Mouse (Mus musculus): ENCODE data around the gene BC034090.
"Not testable (repeated sequence)": the region's sequence is repeated elsewhere in the genome, so short reads cannot be mapped to it uniquely, and the experiment has no call there.

BC034090 gene

DNA sequence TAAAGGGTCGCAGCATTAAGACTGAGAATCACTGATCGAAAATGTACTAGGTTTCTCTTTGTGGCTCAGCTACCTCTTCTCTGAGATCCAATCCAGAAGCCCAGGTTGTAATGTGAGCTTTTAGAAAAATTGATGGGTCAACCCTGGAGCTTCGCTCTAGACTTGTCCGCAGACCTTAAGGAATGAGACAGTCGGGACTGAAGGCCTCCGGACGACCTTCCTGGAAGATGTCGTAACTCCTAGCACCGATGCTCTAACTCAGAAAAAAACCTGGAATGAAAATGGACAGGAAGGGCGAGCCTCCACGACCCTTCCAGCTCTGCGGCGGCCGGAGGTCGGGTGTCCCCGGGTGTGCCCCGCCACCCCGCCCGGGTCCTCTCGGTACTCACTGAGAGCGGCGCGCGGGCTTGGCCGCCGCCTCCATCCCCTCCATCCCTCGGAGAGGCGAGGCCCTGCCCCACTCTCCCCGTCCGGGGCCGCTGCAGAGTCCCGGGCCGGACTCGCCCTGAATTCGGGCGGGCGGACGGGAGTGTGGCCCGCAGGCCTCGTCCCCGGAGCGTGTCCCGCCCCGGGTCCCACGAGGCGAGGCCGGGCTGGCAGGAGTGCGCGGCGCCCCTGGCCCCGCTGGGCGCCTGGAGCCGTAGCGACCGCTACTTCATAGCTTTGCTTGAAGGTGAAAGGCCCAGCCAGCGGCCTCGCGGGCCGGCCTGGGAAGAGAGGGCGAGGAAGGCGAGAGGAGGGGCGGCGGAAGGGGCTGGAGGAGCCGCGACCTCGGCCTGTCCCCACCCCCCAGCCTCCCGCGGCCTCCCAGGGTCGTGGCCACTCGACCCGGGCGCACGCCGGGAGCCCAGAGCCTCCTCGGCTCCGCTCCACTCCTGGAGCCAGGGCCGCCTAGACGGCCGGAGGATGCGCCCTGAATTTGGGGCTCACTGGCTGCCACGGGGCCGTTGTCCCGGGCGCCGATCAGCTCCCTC, at the start of gene BC034090:
BC034090 (minus strand) TSS at position 648 of the 974 bp plus-strand sequence.
- no peak for DNase-seq (ENCODE audit: low read depth in 1 of 2, low spot score in 2 of 2)

DNA sequence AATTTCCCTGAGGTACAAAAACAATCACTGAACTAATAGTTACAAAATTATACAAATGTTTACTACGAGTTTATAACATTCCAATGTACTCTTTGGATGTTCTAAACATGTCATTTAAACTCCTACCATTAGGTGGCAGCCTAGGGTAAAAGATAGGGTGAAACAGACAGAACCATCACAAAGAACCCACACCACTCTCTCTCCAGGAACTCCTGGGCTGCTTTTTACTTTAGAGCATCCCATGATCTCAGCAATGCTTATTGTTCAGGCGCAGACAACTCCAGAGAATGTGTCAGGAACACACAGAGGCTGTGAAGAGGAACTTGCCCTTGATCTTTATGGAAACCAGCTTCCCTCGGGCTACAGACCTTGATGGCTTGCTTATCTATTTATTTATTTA, 49.2 kb upstream of the BC034090 start:
- DNase-seq (ENCODE audit: low read depth in 1 of 2, low spot score in 2 of 2): no peak

GRCm38 (mm10) chr1:155289411-155289810, 45.2 kb upstream of the BC034090 start:
- DNase-seq (ENCODE audit: low read depth in 1 of 2, low spot score in 2 of 2): no peak

GRCm38 (mm10) chr1:155288033-155288432, 43.8 kb upstream of the BC034090 start:
- no peak for DNase-seq (ENCODE audit: low read depth in 1 of 2, low spot score in 2 of 2)

DNA sequence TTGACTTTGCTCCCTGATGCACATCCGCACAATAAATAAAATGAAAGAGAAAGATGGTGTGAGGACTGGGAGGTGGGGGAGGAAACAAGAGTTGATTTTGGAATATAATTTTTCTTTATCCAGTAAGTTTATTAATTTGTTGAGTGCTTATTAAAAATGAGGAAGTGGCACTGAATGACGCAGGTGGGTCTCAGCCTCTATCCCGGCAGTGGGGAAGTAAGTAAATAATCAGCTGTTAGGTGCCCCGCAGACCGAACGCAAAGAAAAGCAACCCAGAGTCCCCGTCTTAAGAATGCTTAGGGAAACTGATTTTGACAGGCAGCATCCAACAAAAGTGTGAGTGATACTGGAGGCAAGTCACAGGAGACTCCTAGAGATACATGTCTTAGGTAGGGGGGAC, 39.6 kb upstream of the BC034090 start:
- DNase-seq (ENCODE audit: low read depth in 1 of 2, low spot score in 2 of 2): no peak

DNA sequence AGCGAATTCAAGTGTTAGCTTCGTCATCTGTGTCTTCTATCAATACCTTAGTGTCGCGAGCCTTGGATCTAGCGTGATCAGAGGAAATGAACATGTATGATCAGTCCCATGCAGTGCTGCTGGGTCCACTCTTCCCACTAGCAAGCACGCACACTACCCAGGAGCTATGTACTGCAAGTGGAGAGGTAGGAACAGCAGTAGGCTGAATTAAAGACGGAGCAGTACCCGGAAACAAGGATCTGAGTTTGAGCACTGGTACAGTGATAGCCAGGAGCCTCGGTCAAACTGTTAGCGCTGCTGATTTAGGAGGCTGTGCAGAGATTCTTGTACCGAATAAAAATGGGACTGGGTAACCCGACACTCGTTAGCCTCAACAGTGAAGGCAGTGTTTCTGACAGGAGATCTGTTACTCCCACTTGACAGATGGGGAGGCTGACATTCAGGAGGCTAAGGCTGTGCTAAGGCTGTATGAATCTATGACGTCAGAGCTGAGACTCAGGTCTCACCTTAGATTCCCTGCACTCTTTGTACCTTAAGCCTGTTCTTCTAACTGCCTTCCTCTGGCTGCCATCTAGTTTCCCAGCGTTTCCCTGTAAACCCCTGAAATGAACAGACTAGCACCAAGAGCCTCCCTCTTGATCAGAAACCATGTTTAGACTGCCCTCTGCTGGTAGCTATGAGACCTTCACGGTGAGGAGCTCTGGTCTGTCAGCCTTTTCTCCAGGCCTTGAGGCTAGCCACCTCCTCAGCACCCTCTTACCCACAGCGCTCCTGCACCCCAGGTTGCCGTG, 37.0 kb upstream of the BC034090 start:
- DNase-seq (ENCODE audit: low read depth in 1 of 2, low spot score in 2 of 2): no peak

GRCm38 (mm10) chr1:155280306-155280705, 36.1 kb upstream of the BC034090 start:
- DNase-seq (ENCODE audit: low read depth in 1 of 2, low spot score in 2 of 2): no peak

DNA sequence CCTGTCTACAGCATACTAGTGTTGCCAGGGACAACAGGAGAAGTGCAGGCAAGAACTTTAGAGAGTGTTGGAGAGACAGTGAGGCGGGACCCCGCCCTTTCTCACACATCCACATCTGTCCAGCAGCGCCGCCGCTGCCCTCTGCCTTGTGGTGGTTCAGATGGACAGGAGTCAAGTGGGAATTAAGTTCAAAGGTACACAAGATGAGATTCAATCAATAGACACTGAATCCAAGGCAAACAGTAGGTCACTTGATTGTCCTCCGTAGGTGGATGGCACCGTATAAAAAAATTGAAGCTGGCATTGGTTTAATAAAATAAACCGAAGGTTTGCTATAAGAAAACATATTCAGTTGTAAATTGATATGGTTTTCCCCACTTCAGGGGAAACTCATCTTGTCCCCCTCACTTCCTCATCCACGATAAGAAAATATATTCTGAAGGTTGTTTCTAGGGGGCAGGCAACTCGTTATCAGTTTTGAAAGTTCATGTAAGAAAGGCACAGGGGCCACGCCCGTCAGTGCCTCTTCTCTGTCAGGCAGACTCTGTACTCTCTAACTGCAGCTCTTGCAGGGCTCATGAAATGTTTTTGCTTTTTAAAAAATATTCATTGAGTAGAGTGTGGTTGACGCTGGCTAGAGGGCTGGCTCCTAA, 32.3 kb upstream of the BC034090 start:
- no peak for DNase-seq (ENCODE audit: low read depth in 1 of 2, low spot score in 2 of 2)

- no peak for DNase-seq (ENCODE audit: low read depth in 1 of 2, low spot score in 2 of 2)
Observed at GRCm38 (mm10) chr1:155275793-155276192, 31.5 kb upstream of the BC034090 start.

GRCm38 (mm10) chr1:155274976-155275375, 30.7 kb upstream of the BC034090 start:
- DNase-seq (ENCODE audit: low read depth in 1 of 2, low spot score in 2 of 2): no peak

- DNase-seq (ENCODE audit: low read depth in 1 of 2, low spot score in 2 of 2): no peak
Observed at GRCm38 (mm10) chr1:155272953-155273352, 28.7 kb upstream of the BC034090 start.

GRCm38 (mm10) chr1:155262496-155262895, 18.3 kb upstream of the BC034090 start:
- not testable (repeated sequence) for DNase-seq (ENCODE audit: low read depth in 1 of 2, low spot score in 2 of 2)

GRCm38 (mm10) chr1:155254309-155254708, 10.1 kb upstream of the BC034090 start:
- DNase-seq (ENCODE audit: low read depth in 1 of 2, low spot score in 2 of 2): no peak

DNA sequence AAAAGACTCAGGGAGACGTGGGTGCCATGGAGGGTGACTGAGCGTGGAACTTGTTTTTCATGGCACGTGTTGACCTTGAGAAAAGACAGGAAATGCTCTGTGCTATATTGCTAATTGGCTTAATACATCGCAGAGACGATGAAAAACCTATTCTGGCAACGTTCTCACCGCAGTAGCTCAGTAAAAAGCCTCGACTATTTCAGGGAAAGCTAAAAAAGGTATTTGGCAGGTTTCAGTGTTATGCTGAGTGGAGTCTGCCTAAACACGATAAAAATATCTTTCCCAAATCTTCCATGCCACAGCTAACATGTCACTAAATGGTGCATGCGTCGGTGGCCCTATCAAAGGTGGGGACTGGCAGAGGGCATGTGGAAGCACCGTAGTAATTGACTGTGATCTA, 8.9 kb upstream of the BC034090 start:
- DNase-seq (ENCODE audit: low read depth in 1 of 2, low spot score in 2 of 2): no peak

DNA sequence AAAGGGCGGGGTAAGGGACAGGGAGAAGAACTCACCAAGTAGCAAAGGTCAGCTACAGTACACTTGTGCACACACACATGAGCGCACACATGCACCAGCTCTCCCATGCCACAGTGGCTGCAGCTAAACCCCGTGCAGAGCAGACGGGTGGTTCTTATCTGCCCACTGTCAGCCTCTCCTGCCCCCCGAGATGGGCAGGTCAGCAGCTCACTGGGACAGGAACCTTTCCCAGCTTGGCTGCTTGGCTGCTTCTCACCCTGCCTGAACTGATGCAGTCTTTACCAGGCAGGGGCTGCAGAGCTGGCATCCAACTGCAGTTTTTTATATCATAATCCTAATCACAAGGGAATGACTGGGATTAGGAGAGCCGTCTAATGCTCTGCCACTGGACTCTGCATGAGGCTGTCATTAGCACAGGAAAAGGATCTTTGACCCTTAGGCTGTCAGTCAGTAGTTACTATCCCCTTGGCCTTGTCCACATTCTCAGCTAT, 8.4 kb upstream of the BC034090 start:
- DNase-seq (ENCODE audit: low read depth in 1 of 2, low spot score in 2 of 2): no peak

- no peak for DNase-seq (ENCODE audit: low read depth in 1 of 2, low spot score in 2 of 2)
Observed at GRCm38 (mm10) chr1:155251596-155251995, 7.4 kb upstream of the BC034090 start.

DNA sequence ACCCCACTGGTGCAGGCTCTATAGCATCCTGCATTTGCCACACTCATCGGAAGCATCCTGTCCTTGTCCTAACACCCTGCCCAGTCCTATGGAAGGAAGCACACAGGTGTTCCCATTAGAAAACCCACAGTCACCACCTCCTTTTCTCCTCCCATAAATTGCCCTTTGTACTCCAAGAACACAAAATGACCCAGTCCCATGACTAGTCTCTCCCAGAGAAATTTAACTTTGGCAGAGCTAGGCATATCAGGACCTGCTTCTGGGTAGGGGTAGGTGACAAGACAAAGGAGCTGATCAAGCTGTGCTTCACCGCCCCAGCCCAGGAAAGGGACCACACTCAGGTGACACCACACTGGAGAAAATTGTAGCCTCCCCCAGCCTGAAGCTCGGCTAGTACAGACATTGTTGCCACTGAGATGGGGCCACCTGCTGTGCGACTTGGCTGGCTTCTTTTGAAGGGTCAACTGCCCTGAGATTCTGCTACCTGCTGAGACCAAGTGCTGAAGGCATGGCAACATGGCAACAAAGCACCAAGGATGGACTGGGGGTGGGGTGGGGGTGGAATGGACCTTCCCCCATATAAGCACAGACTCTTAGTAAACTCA, 6.4 kb upstream of the BC034090 start:
- no peak for DNase-seq (ENCODE audit: low read depth in 1 of 2, low spot score in 2 of 2)

- no peak for DNase-seq (ENCODE audit: low read depth in 1 of 2, low spot score in 2 of 2)
Observed at GRCm38 (mm10) chr1:155249896-155250295, 5.7 kb upstream of the BC034090 start.

DNA sequence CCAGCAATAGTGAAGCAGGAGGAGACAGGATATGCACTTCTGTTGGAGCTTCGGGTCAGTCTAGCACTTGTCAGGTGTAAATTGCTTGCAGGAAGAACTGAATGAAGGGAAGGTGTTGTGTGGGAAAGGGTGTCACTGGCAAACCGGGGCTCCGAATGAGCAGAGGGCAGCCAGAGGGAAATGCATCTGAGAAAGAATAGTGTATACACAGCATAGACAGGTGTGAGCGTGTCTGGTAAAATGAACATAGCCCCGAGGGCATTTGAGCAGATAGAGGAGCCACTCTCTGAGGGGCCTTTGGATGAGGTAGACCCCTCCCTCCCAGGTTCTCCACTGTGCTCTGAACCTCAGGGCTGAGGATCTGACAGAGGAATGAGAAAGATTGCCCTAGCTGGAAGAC, 3.8 kb upstream of the BC034090 start:
- no peak for DNase-seq (ENCODE audit: low read depth in 1 of 2, low spot score in 2 of 2)

DNA sequence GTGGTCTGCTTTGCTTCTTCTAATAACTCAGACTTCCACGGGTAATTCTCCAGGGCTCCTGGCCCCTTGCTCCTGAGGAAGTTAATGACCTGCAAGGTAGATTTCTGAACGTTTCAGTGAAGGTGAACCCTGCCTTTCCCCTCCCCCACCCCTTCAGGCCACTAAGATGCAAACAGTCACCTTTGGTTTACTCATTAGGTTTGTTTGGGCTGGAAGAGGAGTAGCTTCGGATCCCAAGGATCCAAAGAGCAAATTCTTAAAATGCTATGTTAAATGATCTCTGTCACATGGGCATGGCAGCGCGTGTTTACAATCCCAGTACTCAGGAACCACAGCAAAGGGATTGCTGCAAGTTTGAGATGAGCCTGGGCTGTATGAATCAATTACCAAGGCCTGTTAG, 3.2 kb upstream of the BC034090 start:
- DNase-seq (ENCODE audit: low read depth in 1 of 2, low spot score in 2 of 2): no peak

DNA sequence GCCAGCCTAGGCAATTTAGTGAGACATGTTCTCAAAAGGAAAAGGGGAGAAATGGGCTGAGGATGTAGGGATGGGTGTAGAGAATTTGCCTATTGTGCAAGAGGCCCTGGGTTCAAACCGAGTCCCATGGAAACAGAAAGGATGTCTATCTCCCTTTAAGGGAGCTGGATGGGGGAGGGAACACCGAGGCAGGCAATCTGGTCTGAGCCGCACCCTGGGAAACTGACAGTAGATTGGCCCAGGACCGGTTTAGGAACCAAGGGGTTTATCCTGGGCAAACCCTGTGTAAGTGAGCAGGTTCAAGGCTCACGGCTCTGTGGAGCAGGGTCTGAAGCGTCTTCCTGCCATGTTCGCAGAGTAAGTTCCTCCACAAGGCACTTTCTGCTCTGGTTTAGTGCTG, 1.3 kb upstream of the BC034090 start:
- no peak for DNase-seq (ENCODE audit: low read depth in 1 of 2, low spot score in 2 of 2)
